Mouse (Mus musculus) layer of hippocampus, adult 9-11 months (tissue): Measurements from ENCODE around the gene Por.

Experiments used
- DNase-seq: peaks from one replicate; pipeline ENCODE4 v3.0.0; 2022

Por gene

GRCm38 (mm10) chr5:135778471-135779445 is 108.9 kb downstream of the Por start, which contains the start of gene Mdh2:
Gene Mdh2, plus strand, starts transcription at chr5:135778480.
- DNase-seq: peak; percentile 100

- no peak for DNase-seq
These were observed 110.5 kb downstream of the Por start for GRCm38 (mm10) chr5:135780331-135780730.

GRCm38 (mm10) chr5:135782901-135783300 is 113.1 kb downstream of the Por start:
- no peak for DNase-seq
